Mouse (Mus musculus) embryonic facial prominence, embryonic 12.5 days (tissue): ENCODE measurements at regions not wholly inside any gene's neighbourhood (a gene's known extent, or its start where the extent isn't known, plus 50 kb on each side); places are given as distances from the start of the nearest gene placed in this dataset.
A peak's percentile ranks its signal among the peaks of the same experiment; 100 is the strongest.

Experiments used
- ATAC-seq: fragments of 200-750 bp; cut with Nextera tagmentation; 2 replicates; pipeline ENCODE4 v1.8.0; 2017; ENCODE audit not compliant: insufficient number of reproducible peaks, insufficient read depth, low FRiP score, low TSS enrichment
- H3K27ac ChIP-seq: fragments of 300-500 bp; sonication (generic); 2 replicates; pipeline ENCODE4 v1.5.1; 2016; ENCODE audit warnings: mild to moderate bottlenecking
- H3K27me3 ChIP-seq: fragments of 300-500 bp; sonication (generic); 2 replicates; pipeline ENCODE4 v1.6.1; 2016; ENCODE audit warnings: mild to moderate bottlenecking, moderate library complexity
- H3K36me3 ChIP-seq: fragments of 300-500 bp; sonication (generic); 2 replicates; pipeline ENCODE4 v1.6.1; 2016; ENCODE audit warnings: mild to moderate bottlenecking
- H3K4me1 ChIP-seq: fragments of 300-500 bp; sonication (generic); 2 replicates; pipeline ENCODE4 v1.6.1; 2016
- H3K4me2 ChIP-seq: fragments of 300-500 bp; sonication (generic); replicated peaks from 2 replicates; pipeline ENCODE4 v1.6.1; 2016; ENCODE audit warnings: mild to moderate bottlenecking, moderate library complexity
- H3K4me3 ChIP-seq: fragments of 300-500 bp; sonication (generic); 2 replicates; pipeline ENCODE4 v1.5.1; 2016; ENCODE audit warnings: mild to moderate bottlenecking
- H3K9ac ChIP-seq: fragments of 300-500 bp; sonication (generic); 2 replicates; pipeline ENCODE4 v1.6.1; 2016; ENCODE audit warnings: mild to moderate bottlenecking, moderate library complexity
- H3K9me3 ChIP-seq: fragments of 300-500 bp; sonication (generic); 2 replicates; pipeline ENCODE4 v1.6.1; 2016; ENCODE audit warnings: mild to moderate bottlenecking, moderate library complexity
- WGBS: fragments of 180-500 bp; shearing (Covaris S2); methylation state at CpG from one replicate; pipeline ENCODE4 v1.1.7; 2016; 5-methylcytosine and 5-hydroxymethylcytosine counted together

GRCm38 (mm10) chr3:57910020-57910419, 62.1 kb upstream of the Pfn2 start:
- Histone ChIP-seq H3K9ac (no peak overlapping the region), H3K4me3 (no peak overlapping the region)
- no peak for ATAC-seq

GRCm38 (mm10) chr3:57911831-57912596, 64.1 kb upstream of the Pfn2 start:
- H3K4me3 ChIP-seq, result 0 out of 2 replicates have a peak overlapping the region, but pooled peaks have one; percentile 12
- no peak overlapping the region for H3K9ac ChIP-seq
- H3K9me3 ChIP-seq, result no peaks in the 10 kb centered on the region
- H3K27me3 ChIP-seq, result no peaks in the 10 kb centered on the region
- no peaks in the 10 kb centered on the region for H3K36me3 ChIP-seq
- whole genome bisulfite sequencing, result 23% methylated on average over 16 of the region's 16 CpGs
- H3K4me1 ChIP-seq, result 0 out of 2 replicates have a peak, but pooled peaks cover 2% of the 10 kb centered on the region
- peak overlapping the region; percentile 39 for H3K4me2 ChIP-seq
- ATAC-seq, result no peak
- no peak overlapping the region for H3K27ac ChIP-seq

More at GRCm38 (mm10) chr3:57910020-57910419, 62.1 kb upstream of the Pfn2 start:
- H3K27me3 ChIP-seq, result no peaks in the 10 kb centered on the region
- no peak overlapping the region for H3K4me2 ChIP-seq
- H3K4me1 ChIP-seq, result 0 out of 2 replicates have a peak, but pooled peaks cover 2% of the 10 kb centered on the region
- H3K27ac ChIP-seq, result no peak overlapping the region
- H3K9me3 ChIP-seq, result no peaks in the 10 kb centered on the region
- H3K36me3 ChIP-seq, result no peaks in the 10 kb centered on the region

- WGBS, result 49% methylated on average over 7 of the region's 7 CpGs
- H3K27me3 ChIP-seq, result no peaks in the 10 kb centered on the region
- H3K9me3 ChIP-seq, result no peaks in the 10 kb centered on the region
- H3K36me3 ChIP-seq, result no peaks in the 10 kb centered on the region
- no peak overlapping the region for H3K9ac ChIP-seq
- no peak overlapping the region for H3K27ac ChIP-seq
- no peak overlapping the region for H3K4me3 ChIP-seq
- peak overlapping the region; percentile 39 for H3K4me2 ChIP-seq
- no peak for ATAC-seq
- 0 out of 2 replicates have a peak, but pooled peaks cover 2% of the 10 kb centered on the region for H3K4me1 ChIP-seq
Measured at GRCm38 (mm10) chr3:57912650-57913343, 64.9 kb upstream of the Pfn2 start.

GRCm38 (mm10) chr3:57914687-57915086, 66.8 kb upstream of the Pfn2 start:
- Histone ChIP-seq H3K36me3 (no peaks in the 10 kb centered on the region), H3K4me1 (0 out of 2 replicates have a peak, but pooled peaks cover 2% of the 10 kb centered on the region), H3K9me3 (no peaks in the 10 kb centered on the region), H3K4me2 (no peak overlapping the region), H3K27me3 (no peaks in the 10 kb centered on the region), H3K9ac (no peak overlapping the region), H3K27ac (no peak overlapping the region), H3K4me3 (no peak overlapping the region)
- ATAC-seq, result no peak
- 90% methylated on average over 3 of the region's 3 CpGs for WGBS

- WGBS, result 70% methylated on average over 2 of the region's 2 CpGs
- H3K36me3 ChIP-seq, result no peaks in the 10 kb centered on the region
- H3K4me3 ChIP-seq, result no peak overlapping the region
- no peaks in the 10 kb centered on the region for H3K9me3 ChIP-seq
- H3K27ac ChIP-seq, result no peak overlapping the region
- no peak overlapping the region for H3K4me2 ChIP-seq
- no peak for ATAC-seq
- no peak overlapping the region for H3K9ac ChIP-seq
- H3K27me3 ChIP-seq, result no peaks in the 10 kb centered on the region
- no peaks in the 10 kb centered on the region for H3K4me1 ChIP-seq
Measured at GRCm38 (mm10) chr3:57918913-57919312, 71.0 kb upstream of the Pfn2 start.

GRCm38 (mm10) chr3:57919390-57920089, 71.7 kb upstream of the Pfn2 start:
- Histone ChIP-seq H3K9ac (no peak overlapping the region), H3K27ac (no peak overlapping the region), H3K4me2 (no peak overlapping the region), H3K4me3 (no peak overlapping the region), H3K36me3 (no peaks in the 10 kb centered on the region), H3K27me3 (no peaks in the 10 kb centered on the region), H3K4me1 (no peaks in the 10 kb centered on the region), H3K9me3 (no peaks in the 10 kb centered on the region)
- WGBS, result 56% methylated on average over 5 of the region's 5 CpGs
- no peak for ATAC-seq

GRCm38 (mm10) chr3:57920090-57920432, 72.2 kb upstream of the Pfn2 start:
- ATAC-seq, result no peak
- H3K4me2 ChIP-seq, result no peak overlapping the region
- no peak overlapping the region for H3K27ac ChIP-seq
- 23% methylated on average over 1 of the region's 1 CpGs for WGBS
- H3K4me3 ChIP-seq, result no peak overlapping the region
- no peaks in the 10 kb centered on the region for H3K9me3 ChIP-seq
- H3K36me3 ChIP-seq, result no peaks in the 10 kb centered on the region
- no peak overlapping the region for H3K9ac ChIP-seq
- no peaks in the 10 kb centered on the region for H3K27me3 ChIP-seq
- H3K4me1 ChIP-seq, result no peaks in the 10 kb centered on the region

GRCm38 (mm10) chr3:57921071-57921882, 73.4 kb upstream of the Pfn2 start:
- WGBS, result 80% methylated on average over 2 of the region's 2 CpGs
- H3K27me3 ChIP-seq, result no peaks in the 10 kb centered on the region
- H3K4me3 ChIP-seq, result no peak overlapping the region
- no peaks in the 10 kb centered on the region for H3K4me1 ChIP-seq
- H3K27ac ChIP-seq, result no peak overlapping the region
- H3K9ac ChIP-seq, result no peak overlapping the region
- H3K9me3 ChIP-seq, result no peaks in the 10 kb centered on the region
- ATAC-seq, result no peak
- no peaks in the 10 kb centered on the region for H3K36me3 ChIP-seq
- no peak overlapping the region for H3K4me2 ChIP-seq

GRCm38 (mm10) chr3:57923061-57923460, 75.2 kb upstream of the Pfn2 start:
- Histone ChIP-seq H3K4me1 (no peaks in the 10 kb centered on the region), H3K4me2 (no peak overlapping the region), H3K36me3 (no peaks in the 10 kb centered on the region), H3K4me3 (no peak overlapping the region), H3K9me3 (no peaks in the 10 kb centered on the region), H3K27ac (no peak overlapping the region), H3K27me3 (no peaks in the 10 kb centered on the region), H3K9ac (no peak overlapping the region)
- no peak for ATAC-seq
- 61% methylated on average over 3 of the region's 3 CpGs for WGBS

GRCm38 (mm10) chr3:57932657-57933539, 85.0 kb upstream of the Pfn2 start:
- no peaks in the 10 kb centered on the region for H3K27me3 ChIP-seq
- WGBS, result 85% methylated on average over 3 of the region's 3 CpGs
- no peak for ATAC-seq

More at GRCm38 (mm10) chr3:57932657-57933539, 85.0 kb upstream of the Pfn2 start:
- no peak overlapping the region for H3K27ac ChIP-seq
- no peak overlapping the region for H3K9ac ChIP-seq
- H3K9me3 ChIP-seq, result no peaks in the 10 kb centered on the region
- H3K36me3 ChIP-seq, result no peaks in the 10 kb centered on the region
- no peak overlapping the region for H3K4me2 ChIP-seq
- H3K4me1 ChIP-seq, result peaks cover 5% of the 10 kb centered on the region; the same call in 1 of the 2 replicates
- no peak overlapping the region for H3K4me3 ChIP-seq
